Mouse (Mus musculus) adrenal gland, adult 8-10 months (tissue): ENCODE results near the gene Polk. TPM values are rescaled to one million over a fixed set of nuclear protein-coding genes. Genes with fewer than 3 reads are reported as not detected.
A peak's percentile ranks its signal among the peaks of the same experiment; 100 is the strongest.

Experiments used
- DNase-seq: peaks from one replicate; pipeline ENCODE4 v3.0.0; 2022
- total RNA-seq, 4 experiments: library from RNA; stranded (reverse); gene quantifications; 2 replicates each; pipeline ENCODE4 v1.2.4; 2022

Gene Polk
- total RNA-seq, 4 experiments from 2014 or later: 29.1 to 52.6 (median 34.3) TPM

DNA sequence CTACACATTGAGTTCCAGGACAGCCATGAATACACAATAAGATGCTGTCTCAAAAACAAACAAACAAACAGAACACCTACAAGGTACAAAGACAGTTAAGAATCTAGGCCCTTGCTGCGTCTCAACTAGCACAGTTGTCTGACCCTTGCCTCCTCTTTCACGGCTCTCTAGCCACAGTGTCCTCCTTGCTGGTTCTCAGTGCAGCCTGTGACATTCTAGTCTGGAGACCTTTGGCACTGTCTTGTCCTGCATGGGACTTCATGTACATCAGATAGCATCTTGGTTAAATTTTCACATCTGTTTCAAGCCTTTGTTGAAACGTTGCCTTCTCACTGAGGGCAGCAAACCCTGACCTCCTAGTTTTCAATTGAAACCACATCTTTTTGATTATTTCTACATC lies 13.6 kb downstream of the Polk start:
- DNase-seq: no peak

DNA sequence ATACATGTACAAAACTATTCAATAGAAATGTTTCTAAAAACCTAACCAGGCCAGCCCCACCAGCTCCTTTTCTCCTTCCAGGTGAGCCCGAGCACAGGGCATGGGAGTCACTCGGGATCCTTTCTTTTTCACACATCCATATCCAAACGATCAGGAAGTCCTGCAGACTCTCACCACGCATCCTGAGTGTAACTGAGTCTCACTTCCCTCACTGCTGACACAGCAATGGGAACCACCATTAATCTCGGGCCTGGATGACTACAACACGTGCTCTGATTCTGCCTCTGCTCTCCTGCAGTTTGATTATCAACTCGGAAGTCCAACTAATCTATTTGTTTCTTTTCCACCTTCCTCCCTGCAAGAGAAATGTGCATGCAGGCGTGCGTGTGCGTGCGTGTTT lies 14.5 kb downstream of the Polk start:
- DNase-seq: no peak

DNA sequence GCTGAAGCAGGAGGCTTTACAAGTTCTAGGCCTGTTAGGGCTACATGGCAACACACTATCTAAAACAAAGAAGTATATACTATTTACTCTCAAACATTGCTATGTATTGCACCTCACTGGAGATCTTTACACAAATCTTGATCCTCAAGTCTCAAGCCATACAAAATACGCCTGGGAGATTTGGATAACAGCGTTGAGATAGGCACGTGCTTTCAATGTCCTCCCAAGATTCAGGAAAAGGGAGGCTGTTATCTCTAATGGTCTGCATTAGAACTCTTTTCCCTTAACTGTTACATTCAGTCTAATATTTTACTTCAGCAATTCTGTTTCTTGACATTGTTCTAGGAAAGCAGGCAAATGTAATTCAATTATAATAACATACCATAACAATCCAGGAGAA lies 15.4 kb downstream of the Polk start:
- no peak for DNase-seq

DNA sequence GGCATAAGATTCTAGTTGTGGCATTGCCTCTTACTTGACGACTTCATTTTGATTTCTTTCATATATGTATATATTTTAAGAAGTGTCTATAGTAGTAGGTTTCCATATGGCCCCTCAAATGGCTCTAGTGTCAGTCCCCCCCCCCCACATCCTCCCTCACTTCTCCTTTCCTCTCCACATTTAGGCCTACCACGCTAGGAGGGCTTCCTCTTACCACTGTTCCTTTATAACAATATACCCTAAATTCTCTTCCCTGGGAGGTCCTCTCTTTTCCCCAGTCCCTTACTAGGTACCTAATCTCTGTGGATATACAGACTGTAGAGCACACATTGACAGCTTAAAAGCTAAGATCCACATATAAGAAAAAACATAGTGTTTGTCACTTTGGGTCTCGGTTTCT lies 21.1 kb downstream of the Polk start:
- no peak for DNase-seq

DNA sequence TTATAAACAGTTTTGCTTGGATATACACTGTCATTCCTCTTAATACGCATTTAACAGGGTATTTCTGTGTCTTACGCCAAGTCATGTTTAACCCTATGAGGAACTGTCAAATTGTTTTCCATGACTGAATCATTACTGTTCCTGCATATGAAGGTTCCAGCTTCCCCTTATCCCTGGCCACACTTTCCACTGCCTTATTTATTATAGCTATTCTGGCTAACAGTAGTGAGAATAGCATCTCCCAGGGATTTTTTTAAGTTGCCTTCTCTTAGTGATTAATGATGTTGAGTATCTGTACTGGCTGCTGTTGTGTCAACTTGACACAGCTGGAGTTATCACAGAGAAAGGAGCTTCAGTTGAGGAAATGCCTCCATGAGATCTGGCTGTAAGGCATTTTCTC lies 25.0 kb downstream of the Polk start:
- DNase-seq: no peak

DNA sequence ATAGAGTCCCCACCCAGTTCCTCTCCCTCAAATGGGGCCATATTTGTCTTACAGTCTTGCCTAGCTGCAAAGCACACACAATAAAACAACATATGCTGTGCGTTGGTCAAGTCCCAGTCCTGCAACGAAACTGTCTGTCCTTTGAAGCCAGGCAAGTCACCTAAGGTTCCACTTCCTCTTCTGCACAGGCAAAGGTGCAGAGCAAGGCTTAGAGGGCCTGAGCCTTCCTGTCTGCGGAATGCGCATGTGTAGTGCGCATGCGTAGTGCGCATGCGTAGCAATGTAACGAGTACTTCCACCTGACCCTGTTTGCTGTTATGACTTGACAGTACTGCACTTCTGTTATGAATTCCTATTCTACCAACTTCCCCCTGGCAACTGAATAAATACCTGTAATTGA lies 26.1 kb downstream of the Polk start:
- no peak for DNase-seq

DNA sequence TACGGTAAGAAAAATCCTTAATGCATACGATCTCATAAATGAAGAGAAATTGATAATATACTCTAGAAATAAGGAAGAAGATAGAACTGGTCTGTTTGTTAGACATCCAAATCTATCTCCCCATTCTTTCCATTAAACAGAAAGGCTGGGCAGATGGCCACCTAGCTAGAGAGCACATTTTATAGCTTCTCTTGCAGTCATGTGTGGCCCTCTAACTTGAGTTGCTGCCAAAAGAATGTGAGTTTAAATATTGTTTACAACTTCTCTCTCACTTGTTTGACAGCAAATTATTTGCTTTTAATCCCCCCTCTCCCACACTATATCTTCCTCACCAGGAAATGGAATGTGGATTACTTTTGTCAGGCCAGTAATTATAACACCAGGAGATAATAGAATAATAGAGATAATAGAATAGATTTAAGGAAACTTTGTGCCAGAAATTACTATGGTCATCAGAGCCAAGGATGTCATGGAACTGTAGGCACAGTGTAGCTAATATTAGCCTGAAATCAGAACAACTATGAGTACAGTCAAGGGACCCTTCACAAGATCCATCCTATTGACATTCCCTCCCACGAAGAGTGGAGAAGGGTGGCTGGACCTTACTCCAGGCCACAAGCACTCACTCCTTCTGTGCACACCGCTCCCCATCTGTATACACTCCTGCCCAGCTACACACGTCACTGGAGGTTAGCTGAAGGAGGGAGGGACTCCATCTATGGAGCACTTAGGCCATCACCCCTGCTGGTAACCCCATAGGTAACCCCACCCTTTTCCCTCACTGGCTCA lies 28.0 kb downstream of the Polk start:
- no peak for DNase-seq

DNA sequence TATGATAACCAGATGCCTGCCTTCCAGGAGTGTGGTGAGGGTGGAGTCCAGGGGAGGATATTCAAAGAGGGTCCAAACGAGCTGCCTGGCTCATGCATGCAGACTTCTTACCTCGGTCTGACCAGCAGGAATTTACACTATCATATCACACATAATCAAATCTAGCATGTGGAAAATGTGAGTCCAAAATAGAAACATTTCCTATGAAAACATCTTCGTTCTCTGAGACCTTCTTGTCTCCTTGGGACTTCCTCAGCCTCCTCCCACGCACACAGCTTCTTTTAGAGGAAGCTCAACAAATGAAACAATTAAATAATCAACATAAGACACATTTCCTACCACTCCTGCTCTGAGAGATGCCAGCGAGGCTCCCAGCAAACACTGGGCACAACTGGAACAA lies 30.5 kb downstream of the Polk start:
- DNase-seq: no peak

DNA sequence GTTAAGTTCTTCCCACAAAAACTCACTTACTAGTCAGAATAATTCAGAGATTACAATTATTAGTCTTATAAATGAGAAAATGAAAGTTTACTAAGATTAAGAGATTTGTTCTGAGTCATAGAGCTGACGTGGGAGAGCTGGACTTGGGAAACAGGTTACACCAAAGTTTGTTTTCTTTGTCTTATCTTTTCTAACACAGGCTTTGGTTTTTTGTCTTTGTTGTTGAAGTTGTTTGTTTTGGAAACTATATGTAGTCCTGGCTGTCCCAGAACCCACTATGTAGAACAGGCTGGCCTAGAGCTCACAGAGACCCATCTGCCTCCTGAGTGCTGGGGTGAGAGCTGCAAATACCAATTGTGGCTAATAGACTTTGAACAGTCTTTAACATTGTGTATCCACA lies 31.1 kb downstream of the Polk start:
- DNase-seq: no peak

DNA sequence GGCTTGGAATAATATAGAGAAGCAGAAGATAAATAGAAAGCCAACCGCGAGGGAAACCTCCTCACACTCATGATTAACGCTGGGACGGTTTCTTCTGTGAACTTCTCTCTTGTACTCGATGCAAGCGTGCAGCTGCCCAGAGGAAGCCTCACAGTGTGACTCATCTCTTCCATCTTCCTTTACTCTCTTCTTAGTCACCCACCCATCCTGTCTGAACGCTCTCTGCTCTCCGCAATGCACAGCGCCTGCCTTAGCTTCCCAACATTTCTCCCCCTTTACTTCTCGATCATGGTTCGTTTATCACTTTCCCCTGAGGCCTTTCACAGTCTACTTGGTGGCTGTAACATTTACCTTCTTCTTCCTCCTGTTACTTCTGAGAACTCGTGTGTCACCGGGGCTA lies 31.7 kb downstream of the Polk start:
- peak; percentile 54 for DNase-seq

DNA sequence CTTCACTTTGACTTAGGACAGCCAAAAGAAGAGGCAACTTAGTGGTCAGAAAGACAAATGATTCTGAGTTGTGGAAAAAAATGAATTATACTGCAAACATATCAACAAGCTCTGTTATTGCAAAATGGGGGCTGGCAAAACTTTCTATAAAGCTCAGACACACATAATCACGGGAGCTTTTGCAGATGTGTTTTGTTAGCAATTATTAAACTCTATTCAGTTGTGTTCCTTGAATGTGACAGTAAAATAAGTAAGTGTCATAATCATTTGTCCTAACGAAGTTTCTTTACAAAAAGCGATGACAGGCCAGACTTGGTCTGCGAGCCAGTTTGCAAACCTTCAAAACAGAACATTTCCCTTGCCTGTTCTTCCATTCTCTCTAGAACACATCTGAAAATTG lies 34.8 kb downstream of the Polk start:
- no peak for DNase-seq

DNA sequence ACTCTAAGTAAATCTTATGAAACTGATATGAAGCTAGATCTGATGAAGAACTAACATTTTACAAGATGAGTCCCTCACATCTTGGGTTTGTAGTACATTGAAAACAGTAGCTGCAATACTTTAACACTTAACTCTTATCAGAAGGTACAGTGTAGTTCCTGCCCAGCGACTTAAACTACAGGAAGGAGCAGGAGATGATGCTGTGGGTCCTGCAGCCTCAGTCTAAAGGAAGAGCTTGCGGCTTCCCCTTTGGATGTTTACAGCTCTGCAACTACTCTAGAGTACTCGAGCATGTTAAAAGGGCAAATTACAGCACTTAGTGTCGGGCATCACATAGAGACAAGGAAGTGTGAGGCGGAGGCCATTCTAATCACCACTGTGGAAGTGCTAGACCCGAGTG lies 36.1 kb downstream of the Polk start:
- no peak for DNase-seq

DNA sequence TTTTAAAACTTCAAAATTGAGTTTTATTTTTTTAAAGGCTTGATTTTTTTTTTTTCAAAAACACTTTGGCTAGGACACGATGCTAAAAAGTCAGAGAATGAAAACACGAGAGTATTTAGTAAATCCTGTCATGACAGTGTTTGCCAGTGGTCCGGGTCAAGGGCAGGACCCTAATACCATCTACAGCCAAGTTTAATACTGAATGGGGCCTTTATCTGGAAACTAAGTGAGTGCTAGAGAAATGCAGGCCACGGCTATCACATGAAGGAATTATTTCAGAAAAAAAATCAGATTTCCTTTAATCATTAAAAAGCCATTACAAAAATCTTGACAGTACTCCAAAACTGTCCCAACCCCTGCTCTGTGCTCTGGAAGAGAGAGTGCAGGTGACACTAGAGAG lies 36.7 kb downstream of the Polk start:
- DNase-seq: no peak

DNA sequence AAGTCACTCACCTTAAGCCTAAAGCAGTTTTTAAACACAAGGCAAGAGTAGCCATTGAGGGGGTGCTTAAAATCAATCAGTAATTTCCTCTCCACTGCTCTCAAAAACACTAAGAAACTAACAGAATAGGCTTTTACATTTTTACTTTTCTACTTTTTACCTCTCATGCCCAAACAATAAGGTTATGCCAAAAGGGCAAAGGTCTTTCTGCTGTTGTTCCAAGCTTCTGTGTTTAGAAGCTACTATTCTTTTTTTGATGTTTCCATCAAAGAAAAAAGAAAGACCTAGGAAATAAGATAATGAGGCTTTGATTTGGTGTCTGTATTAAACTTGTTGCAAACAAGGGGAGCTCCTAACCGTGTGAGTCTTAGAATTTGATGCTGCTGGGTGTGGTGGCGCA lies 42.5 kb downstream of the Polk start:
- no peak for DNase-seq

DNA sequence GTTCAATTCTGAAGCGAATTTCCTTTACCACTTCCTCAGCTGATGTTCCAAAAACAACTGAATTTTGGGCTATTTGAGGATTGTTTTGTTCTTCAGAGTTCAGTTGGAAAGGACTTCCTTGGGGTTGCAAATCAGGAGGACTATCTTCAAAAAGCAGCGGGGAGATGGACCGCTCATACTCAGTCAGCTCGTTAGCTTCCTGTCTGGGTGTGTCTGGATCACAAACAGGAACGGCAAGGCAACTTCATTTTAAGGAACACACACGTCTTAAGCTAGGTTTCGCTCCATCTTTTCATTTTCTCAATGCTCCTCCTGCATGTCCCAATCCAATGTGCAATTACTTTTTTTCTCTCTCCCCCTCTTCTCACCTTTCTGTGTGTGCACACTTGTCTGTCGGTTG lies 45.7 kb downstream of the Polk start:
- no peak for DNase-seq

DNA sequence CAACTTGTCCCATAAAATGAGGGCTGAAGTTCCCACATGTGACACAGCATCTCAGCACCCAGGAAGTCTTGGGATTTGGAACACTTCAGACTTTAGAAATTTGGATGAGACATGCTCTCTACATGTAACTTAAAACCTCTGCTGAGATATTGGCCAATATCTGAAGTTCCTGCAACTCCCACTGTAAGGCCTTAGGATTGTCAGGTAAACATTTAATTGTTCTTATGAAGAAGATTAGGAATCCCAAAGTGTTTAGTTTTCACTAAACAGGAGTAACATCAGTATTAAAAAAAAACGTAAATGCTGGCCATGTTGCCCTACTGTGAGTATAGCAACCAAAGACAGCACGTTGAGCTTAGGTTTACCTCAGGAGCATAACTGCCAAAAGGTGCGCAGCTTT lies 51.9 kb downstream of the Polk start, which contains the start of gene Gm17622:
TSS of gene Gm17622 (plus strand) at position 301 of the 400 bp plus-strand sequence.
- no peak for DNase-seq

DNA sequence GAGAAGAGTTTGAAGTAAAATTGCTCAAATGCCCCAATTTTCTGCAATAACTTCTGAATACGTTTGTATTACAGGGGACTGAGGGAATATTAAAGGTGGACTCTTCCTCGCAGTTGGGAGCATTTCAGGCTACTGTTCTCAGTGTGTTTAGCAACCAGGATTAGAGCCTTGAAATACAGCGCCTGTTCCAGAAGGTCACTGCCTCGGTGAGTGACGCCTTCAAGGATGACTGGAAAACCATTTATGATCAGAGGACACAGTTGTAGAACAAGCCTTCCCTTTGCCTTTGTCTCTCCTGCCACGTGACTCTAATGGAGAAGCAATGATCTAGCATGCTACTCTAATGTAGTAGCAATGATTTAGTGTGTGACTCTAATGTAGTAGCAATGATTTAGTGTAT lies 54.4 kb downstream of the Polk start:
- DNase-seq: peak; percentile 54

DNA sequence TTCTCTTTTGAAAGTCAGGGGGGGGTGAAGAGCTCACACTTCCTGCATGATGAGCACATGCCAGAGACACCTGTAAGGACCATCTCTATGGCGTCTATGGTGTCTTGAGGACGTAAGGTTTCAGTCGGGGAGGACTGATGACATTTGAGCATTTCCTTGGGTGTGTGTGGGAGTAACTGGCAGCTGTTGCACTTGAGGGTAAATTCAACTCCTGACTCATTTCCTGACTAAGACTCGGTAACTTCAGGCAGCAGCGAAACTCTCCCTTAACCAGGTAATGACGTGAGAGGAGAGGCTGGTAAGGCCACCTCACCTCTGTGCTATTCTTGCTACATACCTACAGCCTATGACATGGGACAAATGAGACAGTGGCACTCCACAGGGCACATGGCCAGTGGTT lies 55.1 kb downstream of the Polk start:
- DNase-seq: no peak

DNA sequence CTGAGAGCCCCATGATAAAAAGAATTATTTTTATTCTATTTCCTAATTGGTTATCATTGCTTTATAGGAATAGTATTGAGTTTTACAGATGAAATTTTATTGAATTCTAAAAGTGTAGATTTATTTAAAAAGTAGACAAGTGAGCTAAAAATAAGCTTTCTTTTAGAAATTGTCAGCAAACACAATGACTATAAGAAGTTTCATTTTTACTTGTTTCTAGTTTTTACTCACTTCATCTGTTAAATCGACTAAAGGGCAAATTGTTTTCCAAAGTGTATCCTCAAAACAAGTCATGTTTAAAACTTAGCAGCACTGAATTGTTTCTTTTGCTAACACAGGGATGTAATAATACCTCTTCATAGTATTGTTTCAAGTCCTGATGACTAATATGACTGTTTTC lies 63.4 kb downstream of the Polk start:
- DNase-seq: no peak

DNA sequence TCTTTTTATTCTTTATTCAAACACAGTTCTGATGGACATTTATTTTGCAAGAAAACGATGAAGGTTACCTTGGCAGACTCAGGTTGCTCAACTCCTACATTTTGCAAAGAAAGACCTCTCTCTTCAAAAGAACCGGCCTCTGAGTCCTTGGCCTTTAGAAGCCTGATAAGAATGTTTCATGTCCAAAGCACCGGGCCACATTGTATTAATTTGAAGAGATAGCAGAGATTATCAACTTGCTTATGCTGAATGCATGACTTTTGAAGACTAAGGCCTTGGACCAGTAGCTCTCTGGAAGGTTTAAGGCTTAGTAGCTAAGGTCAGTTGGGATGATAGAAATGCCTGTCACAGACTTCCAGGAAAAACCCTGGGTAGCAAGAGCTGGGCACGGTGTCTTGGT lies 65.2 kb downstream of the Polk start:
- peak; percentile 67 for DNase-seq

DNA sequence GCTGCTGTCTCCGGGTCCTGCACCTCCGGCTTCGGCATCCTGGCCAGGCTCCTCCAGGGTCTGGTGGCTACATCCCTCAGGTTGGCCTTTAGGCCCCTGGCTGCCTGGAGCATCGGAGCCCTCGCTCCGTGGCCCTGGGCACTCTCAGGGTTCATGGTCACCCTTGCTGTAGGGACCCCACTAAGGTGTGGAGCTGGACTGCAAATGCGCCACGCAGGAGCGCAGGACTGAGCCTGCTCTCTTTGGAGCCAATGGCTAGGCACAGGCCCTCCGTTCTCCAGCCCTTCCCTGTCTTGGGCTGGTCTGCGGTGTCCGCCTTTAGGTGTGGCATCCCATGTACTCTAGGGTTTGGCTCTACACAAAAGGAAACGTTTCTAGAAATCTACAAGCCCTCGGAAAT lies 71.4 kb downstream of the Polk start, which contains the start of gene Ankdd1b:
TSS of gene Ankdd1b (minus strand) at position 242 of the 400 bp plus-strand sequence.
- no peak for DNase-seq

DNA sequence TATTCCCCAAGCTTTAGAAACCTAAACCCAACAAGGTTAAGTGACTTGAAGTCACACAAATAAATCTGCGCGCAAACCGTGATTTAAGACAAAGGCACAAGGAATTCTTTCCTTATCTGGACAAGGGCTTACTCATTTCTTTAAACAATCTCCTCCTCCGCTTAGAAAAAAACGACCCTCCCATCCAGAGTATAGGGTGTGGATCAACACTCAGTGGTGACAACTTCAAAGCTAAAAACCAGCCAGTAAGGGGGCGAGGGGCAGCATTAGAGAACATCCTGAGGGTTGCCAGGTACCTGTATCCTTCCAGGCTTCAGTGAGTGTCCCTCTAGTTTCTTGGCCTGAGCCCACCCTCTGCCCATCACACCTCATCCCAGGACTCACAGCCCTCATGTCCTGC lies 71.8 kb downstream of the Polk start:
- no peak for DNase-seq

DNA sequence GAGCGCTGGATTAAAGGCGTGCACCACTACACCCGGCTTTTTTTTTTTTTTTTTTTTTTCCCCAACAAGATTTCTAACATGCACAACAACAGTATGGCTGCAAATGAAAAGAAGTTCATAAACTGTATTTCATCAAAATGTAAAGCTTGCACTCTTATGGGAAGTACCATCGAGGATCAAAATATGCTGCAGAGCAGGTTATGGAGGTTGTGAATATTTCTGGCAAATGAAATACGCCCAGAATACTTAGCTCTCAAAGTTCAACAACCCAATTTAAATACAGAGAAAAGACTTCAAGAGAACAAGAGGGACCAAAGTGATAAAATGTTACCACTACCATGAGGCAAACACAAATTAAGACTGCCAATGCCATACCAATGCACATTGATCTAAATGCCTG lies 73.7 kb downstream of the Polk start:
- no peak for DNase-seq

DNA sequence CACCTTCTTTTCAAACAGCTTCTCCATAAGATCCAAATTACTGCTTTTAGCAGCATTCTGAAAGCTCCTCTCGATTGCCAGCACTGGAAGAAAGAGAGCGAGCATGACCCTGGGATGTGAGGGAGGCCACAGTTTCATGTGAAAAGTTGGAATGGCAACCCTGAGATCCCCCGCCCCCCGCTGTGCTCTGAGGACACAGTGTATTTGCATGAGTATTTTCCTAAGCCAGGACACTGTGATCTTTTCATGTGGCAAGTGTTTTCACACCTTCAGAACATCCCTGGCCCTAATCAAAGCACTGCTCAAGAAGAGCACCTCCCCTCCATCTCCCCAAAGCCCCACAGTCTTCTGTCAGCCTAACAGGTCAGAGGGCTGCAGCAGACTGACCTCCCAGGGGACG lies 77.1 kb downstream of the Polk start:
- no peak for DNase-seq

DNA sequence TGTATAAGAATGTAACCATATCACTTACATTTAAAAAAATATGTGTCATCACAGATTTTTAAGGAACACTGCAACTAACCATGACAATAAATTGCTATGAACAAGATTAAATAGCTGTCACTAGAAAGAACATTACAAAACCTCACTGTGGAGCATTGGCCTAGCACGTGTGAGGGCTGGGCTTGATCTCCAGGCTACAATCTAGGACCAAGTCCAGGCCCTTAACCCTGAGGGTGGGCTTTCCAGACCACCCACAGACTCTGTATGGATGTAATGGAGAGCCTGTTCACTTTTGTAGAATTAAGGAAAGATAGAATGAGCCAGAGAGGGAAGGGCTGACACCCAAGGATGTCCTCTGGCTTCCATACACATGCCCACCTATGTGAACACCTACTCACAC lies 79.7 kb downstream of the Polk start:
- no peak for DNase-seq
